Mouse (Mus musculus) CH12.LX (cell line): Measurements from ENCODE around the gene Kctd17. TPM values are rescaled to one million over a fixed set of nuclear protein-coding genes. Genes with fewer than 3 reads are reported as not detected.

Experiments
- DNase-seq: peaks from one replicate; pipeline ENCODE4 v3.0.0-alpha.2; 2013; ENCODE audit errors: extremely low read depth
- H3K27ac ChIP-seq: 2 replicates; pipeline ENCODE4 v1.5.1; 2012; ENCODE audit warnings: low read depth, mild to moderate bottlenecking, control low read depth, moderate library complexity; ENCODE audit not compliant: insufficient read depth
- H3K27me3 ChIP-seq: replicated peaks from 2 replicates; pipeline ENCODE3; 2012; ENCODE audit warnings: inconsistent platforms
- H3K36me3 ChIP-seq, 2 experiments: replicated peaks in 1 of 2; 2 replicates each; pipeline versions ENCODE3 to v1.6.1; 2012; ENCODE audit warnings: inconsistent platforms in 1 of 2, low read length in 1 of 2, mild to moderate bottlenecking in 1 of 2, mixed read lengths in 1 of 2, moderate library complexity in 1 of 2; ENCODE audit not compliant: control insufficient read depth in 1 of 2, insufficient read depth in 1 of 2
- H3K4me1 ChIP-seq, 2 experiments: 2 replicates each; pipeline ENCODE4 v1.6.1; 2012; ENCODE audit warnings: inconsistent platforms in 1 of 2, moderate library complexity in 1 of 2; ENCODE audit not compliant: insufficient read depth in 2 of 2, control insufficient read depth in 1 of 2
- H3K4me2 ChIP-seq: 2 replicates; pipeline ENCODE4 v1.6.1; 2012; ENCODE audit warnings: low read depth, mild to moderate bottlenecking, control low read depth; ENCODE audit not compliant: poor library complexity, insufficient read depth, severe bottlenecking
- H3K4me3 ChIP-seq, 3 experiments: fragments of 150-350 bp in 1 of 3; sonication (generic) in 1 of 3; replicated peaks in 1 of 3; 2 replicates each; pipeline versions ENCODE3 to v1.5.1; 2011 to 2012; ENCODE audit warnings: low read depth in 2 of 3, low read length in 2 of 3, mild to moderate bottlenecking in 2 of 3, moderate library complexity in 2 of 3, control low read depth in 1 of 3, improper control_type of control experiment in 1 of 3, inconsistent platforms in 1 of 3, mixed read lengths in 1 of 3; ENCODE audit not compliant: poor library complexity in 1 of 3
- H3K79me2 ChIP-seq: replicated peaks from 2 replicates; pipeline ENCODE4 v1.6.1; 2012; ENCODE audit warnings: mild to moderate bottlenecking, moderate library complexity; ENCODE audit not compliant: control insufficient read depth, poor library complexity, insufficient read depth, severe bottlenecking; ENCODE audit errors: extremely low read depth
- H3K9ac ChIP-seq: 2 replicates; pipeline ENCODE4 v1.6.1; 2012; ENCODE audit warnings: low read depth, mild to moderate bottlenecking, control low read depth, moderate library complexity; ENCODE audit not compliant: insufficient read depth
- H3K9me3 ChIP-seq: replicated peaks from 2 replicates; pipeline ENCODE3; 2012; ENCODE audit warnings: low read length, inconsistent platforms, mixed read lengths
- CTCF ChIP-seq, 2 experiments: IDR thresholded peaks in 1 of 2; conservative IDR thresholded peaks in 1 of 2; 2 replicates each; pipeline ENCODE4 v1.5.1; 2011 to 2012; ENCODE audit warnings: low read depth in 2 of 2, low read length in 2 of 2, improper control_type of control experiment in 1 of 2, inconsistent platforms in 1 of 2, mild to moderate bottlenecking in 1 of 2, moderate library complexity in 1 of 2
- IRF4 ChIP-seq: IDR thresholded peaks from 2 replicates; pipeline ENCODE4 v1.6.1; 2014; ENCODE audit warnings: low read depth, mild to moderate bottlenecking, inconsistent platforms, low read length, improper control_type of control experiment
- MEF2A ChIP-seq: IDR thresholded peaks from 2 replicates; pipeline ENCODE4 v1.6.1; 2014; ENCODE audit warnings: low read depth, mild to moderate bottlenecking, inconsistent platforms, low read length, improper control_type of control experiment, borderline replicate concordance
- RAD21 ChIP-seq: IDR thresholded peaks from 2 replicates; pipeline ENCODE4 v1.6.1; 2011; ENCODE audit warnings: low read depth, mild to moderate bottlenecking, low read length, improper control_type of control experiment, moderate library complexity
- SIN3A ChIP-seq: IDR thresholded peaks from 2 replicates; pipeline ENCODE4 v1.6.1; 2012; ENCODE audit warnings: low read length, improper control_type of control experiment, inconsistent platforms
- SMC3 ChIP-seq: IDR thresholded peaks from 2 replicates; pipeline ENCODE4 v1.6.1; 2011; ENCODE audit warnings: low read depth, low read length, improper control_type of control experiment
- TBP ChIP-seq: conservative IDR thresholded peaks from 2 replicates; pipeline ENCODE4 v1.6.1; 2011; ENCODE audit warnings: low read depth, low read length, improper control_type of control experiment
- UBTF ChIP-seq: IDR thresholded peaks from 2 replicates; pipeline ENCODE4 v1.6.1; 2012; ENCODE audit warnings: low read depth, mild to moderate bottlenecking, inconsistent platforms, low read length, improper control_type of control experiment, moderate library complexity
- USF2 ChIP-seq: conservative IDR thresholded peaks from 2 replicates; pipeline ENCODE4 v1.6.1; 2011; ENCODE audit warnings: low read depth, low read length, improper control_type of control experiment
- ZMIZ1 ChIP-seq: IDR thresholded peaks from 2 replicates; pipeline ENCODE4 v1.6.1; 2012; ENCODE audit warnings: low read depth, mild to moderate bottlenecking, inconsistent platforms, low read length, improper control_type of control experiment
- dilution Hi-C: fragments of 300-500 bp; cut with MboI; formaldehyde crosslinking; loops from 2 replicates; pipeline ENCODE4 v1.14.3; 2020; ENCODE audit warnings: low sequenced_read_pairs; ENCODE audit not compliant: extremely low pct_unique_long_range_greater_than_20kb, extremely low pct_ligation_motif_present
- in situ Hi-C: fragments of 300-500 bp; cut with MboI; formaldehyde crosslinking; loops from 3 replicates; pipeline ENCODE4 v1.14.3; 2019; ENCODE audit warnings: low sequenced_read_pairs, low pct_ligation_motif_present, low pct_unique_long_range_greater_than_20kb, mixed read lengths
- polyA plus RNA-seq: library from polyadenylated mRNA; unstranded; fragments of >175 nt; gene quantifications from 2 replicates; pipeline ENCODE4 v1.2.1, GENCODE M21; 2012; ENCODE audit warnings: low read depth; ENCODE audit not compliant: insufficient read length
- total RNA-seq, 2 experiments: library from RNA; depleted of rRNA; stranded (reverse); fragments of 300-350 nt in 1 of 2; fragments of >200 nt in 1 of 2; gene quantifications; 2 replicates each; pipeline ENCODE4 v1.2.3; 2012 to 2014

The Kctd17 gene
- total and polyA plus RNA-seq, 3 experiments, result not detected

DNA sequence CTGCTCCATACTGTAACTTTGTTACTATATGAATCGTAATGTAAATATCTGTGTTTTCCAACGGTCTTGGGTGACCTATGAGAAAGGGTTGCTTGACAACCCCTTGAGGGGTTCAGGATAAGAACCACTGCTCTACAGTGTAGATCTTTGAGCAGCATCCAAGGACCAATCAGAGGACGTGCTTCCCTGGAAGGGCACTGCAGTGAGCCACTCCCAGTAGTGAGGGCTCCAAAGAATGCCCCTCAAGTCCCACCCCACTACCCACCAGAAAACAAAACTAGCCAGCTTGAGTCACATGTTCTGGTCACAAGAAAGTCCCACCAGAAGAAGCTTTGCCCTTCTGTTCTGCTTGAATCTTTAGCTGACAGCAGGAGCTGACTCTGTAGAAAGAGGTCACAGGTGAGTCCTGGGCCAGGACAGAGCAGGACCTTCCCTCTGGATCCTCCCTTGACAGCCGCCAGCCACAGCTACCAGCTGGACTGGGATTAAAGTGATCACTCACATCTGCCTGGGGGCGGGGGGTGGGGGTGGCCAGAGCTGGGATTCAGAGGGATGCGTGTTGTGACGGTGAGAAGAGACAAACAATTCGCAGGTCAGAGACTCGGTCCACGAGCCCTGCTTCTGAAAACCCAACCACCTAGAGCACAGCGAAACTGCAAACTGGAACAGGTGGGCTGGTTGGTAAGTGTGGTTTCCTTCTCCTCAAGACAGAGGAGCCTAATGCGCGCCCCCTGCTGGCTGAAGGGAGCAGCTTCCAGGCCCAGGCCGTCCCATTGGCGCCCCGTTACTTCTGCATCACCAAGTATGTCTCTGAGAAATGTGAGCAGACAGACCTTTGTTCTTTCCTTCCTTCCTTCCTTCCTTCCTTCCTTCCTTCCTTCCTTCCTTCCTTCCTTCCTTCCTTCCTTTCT is 6.1 kb upstream of the Kctd17 start (continued):
- 0 out of 2 replicates have a peak, but pooled peaks have one; percentile 26 for TF ChIP-seq SIN3A

- peaks cover 38% of the 10 kb centered on the region for H3K27me3 ChIP-seq
- dilution Hi-C loops, result no loop called here
- in situ Hi-C loops, result loop anchor here (10.0 kb wide), 1 partner anchor 60 kb away; no protein-coding TSS in a partner anchor
Measured at GRCm38 (mm10) chr15:78424507-78424906, 3.9 kb upstream of the Kctd17 start.

GRCm38 (mm10) chr15:78425230-78425629 is 3.1 kb upstream of the Kctd17 start:
- TF ChIP-seq CTCF (conservative IDR thresholded peaks at IDR 0.05 in 1 of 2, IDR thresholded peaks at IDR 0.05 in 1 of 2; ENCODE audit: low read depth in 2 of 2, low read length in 2 of 2) (peak in 1 of 2 experiments; percentile 60; a peak in 2 of 4 replicates), SMC3 (peak; percentile 28; the same call in 1 of the 2 replicates), ZMIZ1 (no peak), RAD21 (peak; percentile 15; the same call in 1 of the 2 replicates)

More at GRCm38 (mm10) chr15:78424507-78424906, 3.9 kb upstream of the Kctd17 start:
- H3K4me1 ChIP-seq, result peaks cover 0 to 8% of the 10 kb centered on the region in 2 experiments; a peak in 2 of 4 replicates
- H3K9me3 ChIP-seq, result peaks cover 8% of the 10 kb centered on the region
- no peaks in the 10 kb centered on the region for H3K36me3 ChIP-seq
- no peak overlapping the region for H3K4me2 ChIP-seq
- TF ChIP-seq MEF2A, result no peak
- TF ChIP-seq USF2, result no peak
- TF ChIP-seq UBTF, result no peak
- no peak for TF ChIP-seq TBP
- TF ChIP-seq RAD21, result no peak
- TF ChIP-seq IRF4, result no peak
- H3K9ac ChIP-seq, result no peak overlapping the region
- H3K27ac ChIP-seq, result no peak overlapping the region
- H3K4me3 ChIP-seq, result no peak overlapping the region
- no peak for DNase-seq
- no peaks in the 10 kb centered on the region for H3K79me2 ChIP-seq

More at GRCm38 (mm10) chr15:78425230-78425629, 3.1 kb upstream of the Kctd17 start:
- H3K36me3 ChIP-seq, result no peaks in the 10 kb centered on the region
- H3K9ac ChIP-seq, result no peak overlapping the region
- DNase-seq, result no peak
- H3K9me3 ChIP-seq, result peaks cover 8% of the 10 kb centered on the region
- H3K27ac ChIP-seq, result no peak overlapping the region
- no peak overlapping the region for H3K4me2 ChIP-seq
- H3K4me1 ChIP-seq, result peaks cover 0 to 12% of the 10 kb centered on the region in 2 experiments; a peak in 2 of 4 replicates
- no peaks in the 10 kb centered on the region for H3K79me2 ChIP-seq
- H3K4me3 ChIP-seq, result no peak overlapping the region
- dilution Hi-C loops, result no loop called here
- in situ Hi-C loops, result loop anchor here (10.0 to 25.0 kb wide), 2 partner anchors 60 to 312 kb away; no protein-coding TSS in a partner anchor
- H3K27me3 ChIP-seq, result peaks cover 38% of the 10 kb centered on the region
